Mouse (Mus musculus) heart, adult 2 months (tissue): ENCODE results near the gene Foxp1. TPM values are rescaled to one million over a fixed set of nuclear protein-coding genes. Genes with fewer than 3 reads are reported as not detected.
A peak's percentile ranks its signal among the peaks of the same experiment; 100 is the strongest.

Experiments used
- DNase-seq, 2 experiments: peaks; one replicate each; pipeline ENCODE4 v3.0.0; 2021
- H3K27ac ChIP-seq: fragments of 200-600 bp; 2 replicates; pipeline ENCODE4 v1.8.1; 2022
- H3K27me3 ChIP-seq: fragments of 200-500 bp; 2 replicates; pipeline ENCODE4 v1.6.1; 2012; ENCODE audit warnings: mild to moderate bottlenecking, low read length, inconsistent platforms, mixed read lengths; ENCODE audit not compliant: control insufficient read depth, insufficient read depth
- H3K36me3 ChIP-seq: fragments of 200-500 bp; 2 replicates; pipeline ENCODE4 v1.6.1; 2012; ENCODE audit warnings: low read length, inconsistent platforms; ENCODE audit not compliant: control insufficient read depth, insufficient read depth
- H3K4me1 ChIP-seq: fragments of 200-500 bp; 2 replicates; pipeline ENCODE4 v1.6.1; 2011; ENCODE audit warnings: low read length; ENCODE audit not compliant: control insufficient read depth, insufficient read depth
- H3K4me3 ChIP-seq: fragments of 200-600 bp; 2 replicates; pipeline ENCODE4 v1.8.1; 2022
- H3K79me2 ChIP-seq: fragments of 200-500 bp; replicated peaks from 2 replicates; pipeline ENCODE4 v1.6.1; 2012; ENCODE audit warnings: mild to moderate bottlenecking, inconsistent platforms, low read length, moderate library complexity, mixed read lengths; ENCODE audit not compliant: control insufficient read depth, insufficient read depth
- H3K9ac ChIP-seq: fragments of 200-500 bp; 2 replicates; pipeline ENCODE4 v1.6.1; 2012; ENCODE audit warnings: low read depth, mild to moderate bottlenecking, control low read depth, inconsistent platforms, low read length, mixed read lengths
- CTCF ChIP-seq: fragments of 200-600 bp; IDR thresholded peaks from 2 replicates; pipeline ENCODE4 v1.8.1; 2022; ENCODE audit warnings: antibody characterized with exemption, mild to moderate bottlenecking, moderate library complexity
- EP300 ChIP-seq: fragments of 200-500 bp; IDR thresholded peaks from 2 replicates; pipeline ENCODE4 v1.6.1; 2011; ENCODE audit warnings: low read depth, low read length, control low read depth; ENCODE audit not compliant: insufficient read depth
- POLR2A ChIP-seq: fragments of 200-500 bp; IDR thresholded peaks from 2 replicates; pipeline ENCODE4 v1.6.1; 2011; ENCODE audit warnings: mild to moderate bottlenecking, low read depth, low read length, control low read depth; ENCODE audit not compliant: insufficient read depth
- WGBS: fragments of 180-500 bp; shearing (Covaris S2); methylation state at CpG from one replicate; pipeline ENCODE4 v1.1.7; 2018; 5-methylcytosine and 5-hydroxymethylcytosine counted together
- intact Hi-C: fragments of 180-260 bp; cut with DNase I; formaldehyde crosslinking; loops from one replicate; pipeline ENCODE4 v1.15.1; 2025
- polyA plus RNA-seq: library from polyadenylated mRNA; depleted of rRNA; stranded (reverse); fragments of >200 nt; gene quantifications from 2 replicates; pipeline ENCODE4 v1.2.3, GENCODE M21; 2012
- total RNA-seq, 2 experiments: library from RNA; stranded (reverse); gene quantifications; 2 replicates each; pipeline ENCODE4 v1.2.3; 2021

Foxp1 gene
- total and polyA plus RNA-seq, 3 experiments = 22.9 to 31.6 (median 26.4) TPM

GRCm38 (mm10) chr6:98948153-98949141 is 574.1 kb downstream of the Foxp1 start:
- H3K4me1 ChIP-seq = peaks cover 5% of the 10 kb centered on the region
- no peak overlapping the region for H3K9ac ChIP-seq
- no peaks in the 10 kb centered on the region for H3K79me2 ChIP-seq
- intact Hi-C loops = no loop called here
- no peak overlapping the region for H3K4me3 ChIP-seq
- TF ChIP-seq CTCF = no peak
- TF ChIP-seq POLR2A = no peak
- TF ChIP-seq EP300 = no peak
- H3K36me3 ChIP-seq = peaks cover 5% of the 10 kb centered on the region
- DNase-seq = no peak
- H3K27ac ChIP-seq = peak overlapping the region; percentile 66
- no peaks in the 10 kb centered on the region for H3K27me3 ChIP-seq
- WGBS = 78% methylated on average over 21 of the region's 21 CpGs

- H3K4me1 ChIP-seq = peaks cover 5% of the 10 kb centered on the region
- H3K79me2 ChIP-seq = no peaks in the 10 kb centered on the region
- no peak overlapping the region for H3K27ac ChIP-seq
- no peak for DNase-seq
- no peak overlapping the region for H3K9ac ChIP-seq
- peaks cover 5% of the 10 kb centered on the region for H3K36me3 ChIP-seq
- no peak overlapping the region for H3K4me3 ChIP-seq
- intact Hi-C loops = no loop called here
- H3K27me3 ChIP-seq = no peaks in the 10 kb centered on the region
- TF ChIP-seq CTCF (no peak), EP300 (no peak), POLR2A (no peak)
- 73% methylated on average over 11 of the region's 11 CpGs for WGBS
Observed at GRCm38 (mm10) chr6:98947486-98948152, 574.9 kb downstream of the Foxp1 start.

DNA sequence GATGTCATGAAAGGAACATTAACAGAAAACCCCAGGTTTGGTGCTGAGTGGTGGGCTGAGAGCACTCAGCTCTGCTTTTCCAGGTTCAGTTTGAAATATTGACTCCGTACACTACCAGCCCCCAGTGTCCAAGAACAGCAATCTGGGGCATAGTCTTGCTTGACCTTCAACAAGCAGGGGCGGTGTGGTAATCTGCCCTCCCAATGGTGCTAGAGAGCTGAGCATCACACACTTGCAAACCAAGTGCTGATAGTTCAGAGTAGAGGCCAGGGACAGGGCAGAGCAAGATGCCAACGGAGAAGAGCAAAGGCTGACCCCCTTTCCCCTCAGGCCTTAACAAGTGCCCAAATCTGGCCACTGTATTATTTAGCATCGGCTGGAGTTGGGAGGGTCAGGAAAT is 575.8 kb downstream of the Foxp1 start:
- intact Hi-C loops = no loop called here
- Histone ChIP-seq H3K4me1 (peaks cover 5% of the 10 kb centered on the region), H3K4me3 (no peak overlapping the region), H3K9ac (no peak overlapping the region), H3K27ac (no peak overlapping the region), H3K27me3 (no peaks in the 10 kb centered on the region), H3K79me2 (no peaks in the 10 kb centered on the region), H3K36me3 (peaks cover 4% of the 10 kb centered on the region)
- TF ChIP-seq EP300 = no peak
- no peak for TF ChIP-seq CTCF
- TF ChIP-seq POLR2A = no peak
- DNase-seq = no peak
- 85% methylated on average over 4 of the region's 4 CpGs for WGBS

DNA sequence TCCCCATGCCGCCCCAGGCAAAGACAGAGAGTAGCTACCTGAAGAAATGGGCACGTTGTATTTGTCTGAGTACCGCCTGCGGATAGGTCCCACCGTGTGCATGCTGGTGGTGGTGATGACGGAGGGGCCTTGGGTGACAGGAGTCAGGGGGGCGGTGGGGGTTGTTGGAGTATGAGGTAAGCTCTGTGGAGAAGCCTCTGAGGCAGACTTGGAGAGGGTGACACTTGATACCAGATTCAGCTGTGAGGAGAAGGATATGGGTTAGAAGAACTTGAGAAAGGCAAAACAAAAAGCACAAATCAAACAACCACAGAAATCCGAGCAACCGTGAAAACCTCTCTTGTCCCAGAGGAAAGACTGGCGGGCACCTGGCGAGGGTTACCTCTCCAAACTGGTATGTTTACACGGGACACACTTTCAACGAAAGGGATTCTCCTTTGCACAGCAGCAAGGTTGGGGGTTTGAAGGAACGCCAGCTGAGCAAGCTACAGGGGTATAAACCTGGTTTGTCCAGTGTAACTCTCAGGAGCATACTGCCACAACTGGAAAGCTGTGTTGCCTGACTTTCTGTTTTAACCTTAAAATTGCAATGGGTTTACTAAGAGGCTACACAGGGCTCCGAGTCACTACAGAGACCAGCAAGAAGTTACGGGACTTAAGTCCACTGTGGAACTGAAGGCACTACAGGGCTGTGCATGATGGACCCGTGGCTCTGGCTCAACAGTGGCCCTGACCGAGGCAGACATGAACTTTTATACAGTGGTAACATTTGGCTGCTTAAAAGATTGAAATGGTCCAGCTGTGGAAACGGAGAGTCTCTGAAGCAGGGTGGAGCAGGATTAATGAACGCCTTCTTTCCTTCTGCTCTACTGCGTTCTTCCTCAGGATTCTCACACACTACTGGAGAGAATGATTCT is 576.8 kb downstream of the Foxp1 start:
- H3K27ac ChIP-seq = no peak overlapping the region
- DNase-seq = no peak
- H3K79me2 ChIP-seq = no peaks in the 10 kb centered on the region
- no peak overlapping the region for H3K4me3 ChIP-seq
- H3K27me3 ChIP-seq = no peaks in the 10 kb centered on the region
- intact Hi-C loops = no loop called here
- TF ChIP-seq CTCF (no peak), POLR2A (no peak), EP300 (no peak)
- 92% methylated on average over 21 of the region's 21 CpGs for WGBS
- H3K4me1 ChIP-seq = peaks cover 5% of the 10 kb centered on the region
- no peak overlapping the region for H3K9ac ChIP-seq
- peaks cover 1% of the 10 kb centered on the region for H3K36me3 ChIP-seq

DNA sequence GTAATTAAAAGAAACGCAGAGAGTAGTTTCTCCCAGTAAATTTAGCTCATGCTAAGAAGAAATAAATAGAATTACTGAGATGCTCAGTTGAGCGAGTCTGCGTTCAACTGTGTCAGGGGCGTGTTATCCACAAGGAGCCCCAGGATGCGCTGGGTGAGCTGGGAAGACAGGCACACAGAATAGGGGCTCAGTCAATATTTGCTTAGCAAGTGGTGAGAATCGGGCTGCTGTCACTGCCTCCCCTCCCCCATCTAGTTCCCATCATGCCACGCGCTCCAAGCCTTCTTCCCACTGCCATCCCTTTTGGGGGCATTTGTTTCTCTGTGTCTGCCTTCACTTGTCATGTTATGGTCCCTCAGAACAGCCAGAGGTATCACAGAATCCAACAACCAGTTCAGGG is 584.2 kb downstream of the Foxp1 start:
- H3K4me1 ChIP-seq = no peaks in the 10 kb centered on the region
- no peaks in the 10 kb centered on the region for H3K27me3 ChIP-seq
- no peaks in the 10 kb centered on the region for H3K79me2 ChIP-seq
- WGBS = 90% methylated on average over 8 of the region's 8 CpGs
- H3K27ac ChIP-seq = no peak overlapping the region
- no peak overlapping the region for H3K9ac ChIP-seq
- TF ChIP-seq EP300 (no peak), POLR2A (no peak), CTCF (no peak)
- intact Hi-C loops = no loop called here
- peaks cover 5% of the 10 kb centered on the region for H3K36me3 ChIP-seq
- H3K4me3 ChIP-seq = no peak overlapping the region
- DNase-seq = no peak
